Mouse (Mus musculus): ENCODE results near the gene Degs1.

Gene Degs1

DNA sequence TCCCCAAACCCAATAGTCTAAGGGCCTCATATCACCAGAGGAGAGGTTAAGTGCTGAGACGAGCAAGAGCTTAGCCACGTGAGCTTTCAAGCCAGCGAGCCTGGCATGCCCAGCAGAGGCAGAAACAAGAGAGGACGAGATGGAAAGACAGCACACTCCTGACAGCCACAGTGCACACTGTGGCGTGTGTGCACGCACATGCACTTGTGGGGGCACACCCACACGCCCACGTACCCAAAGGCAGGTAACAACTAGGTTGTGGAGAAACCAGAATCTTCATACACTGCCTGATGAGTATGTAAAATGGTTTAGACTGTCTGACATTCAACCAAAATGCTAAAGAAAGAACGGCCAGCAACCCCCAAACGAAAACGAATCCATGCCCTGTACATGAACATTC is 2.0 kb downstream of the Degs1 start:
- DNase-seq (ENCODE audit: low read depth, low spot score) = no peak

- DNase-seq (ENCODE audit: low read depth, low spot score) = no peak
Measured at GRCm38 (mm10) chr1:182280046-182280445, 2.6 kb downstream of the Degs1 start.

DNA sequence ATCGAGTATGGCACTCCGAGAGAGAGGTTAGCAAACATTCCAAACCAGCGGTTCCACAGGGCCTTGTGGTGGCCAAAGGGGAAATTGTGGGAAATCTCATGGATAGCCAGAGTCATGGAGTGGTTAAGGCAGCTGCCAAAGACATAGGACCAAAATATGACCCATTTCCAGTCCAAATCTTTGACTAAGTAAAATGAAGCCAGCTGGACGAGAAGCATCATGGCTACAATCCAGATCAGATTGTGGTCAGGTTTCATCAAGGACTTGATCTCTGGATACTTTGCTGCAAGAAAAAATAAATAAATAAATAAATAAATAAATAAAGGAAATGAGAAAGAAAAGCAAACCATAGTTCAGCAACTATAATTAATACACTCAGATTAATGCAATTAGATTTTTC is 3.2 kb downstream of the Degs1 start:
- no peak for DNase-seq (ENCODE audit: low read depth, low spot score)

- DNase-seq (ENCODE audit: low read depth, low spot score) = no peak
Measured at GRCm38 (mm10) chr1:182275109-182275508, 7.5 kb downstream of the Degs1 start.

DNA sequence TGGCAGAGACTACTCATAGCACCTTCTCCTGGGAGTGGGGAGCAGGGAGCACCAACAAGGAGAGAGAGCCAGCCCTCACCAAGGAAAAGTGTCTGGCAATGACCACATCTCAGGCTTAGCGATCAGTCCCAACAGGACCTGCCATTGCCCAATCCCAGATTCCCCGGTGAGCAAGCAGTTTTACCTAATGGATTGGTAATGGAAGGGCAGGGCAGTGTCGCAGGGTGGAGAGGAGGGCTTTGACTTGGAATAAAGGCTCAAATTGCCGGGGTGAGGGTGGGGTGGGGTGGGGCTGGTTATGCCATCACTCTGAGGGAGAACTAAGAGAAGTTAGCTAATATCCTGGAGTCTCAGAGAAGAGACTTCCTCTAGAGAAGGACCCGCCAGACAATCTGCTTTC is 11.0 kb downstream of the Degs1 start:
- no peak for DNase-seq (ENCODE audit: low read depth, low spot score)

GRCm38 (mm10) chr1:182271130-182271529 is 11.5 kb downstream of the Degs1 start:
- no peak for DNase-seq (ENCODE audit: low read depth, low spot score)

DNA sequence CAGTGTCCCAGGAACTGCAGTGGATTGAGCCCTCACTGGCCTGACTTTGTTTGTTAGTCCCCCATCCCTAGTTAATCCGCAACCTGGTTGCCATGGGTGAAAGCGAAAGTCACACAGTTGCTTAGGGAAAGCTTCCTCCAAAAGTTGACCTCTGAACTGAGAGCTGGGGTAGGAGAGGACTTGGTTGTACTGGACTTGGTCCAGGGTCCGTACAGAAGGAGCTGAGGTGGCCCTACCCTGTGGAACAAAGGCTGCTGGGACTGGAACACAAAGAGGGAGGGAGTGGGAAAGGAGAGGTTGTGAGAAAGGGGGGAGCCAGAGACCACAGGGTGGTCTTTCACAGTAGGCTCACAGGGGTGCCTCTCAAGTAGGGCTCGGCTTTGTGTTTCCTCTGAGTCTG is 14.3 kb downstream of the Degs1 start:
- DNase-seq (ENCODE audit: low read depth, low spot score) = no peak

DNA sequence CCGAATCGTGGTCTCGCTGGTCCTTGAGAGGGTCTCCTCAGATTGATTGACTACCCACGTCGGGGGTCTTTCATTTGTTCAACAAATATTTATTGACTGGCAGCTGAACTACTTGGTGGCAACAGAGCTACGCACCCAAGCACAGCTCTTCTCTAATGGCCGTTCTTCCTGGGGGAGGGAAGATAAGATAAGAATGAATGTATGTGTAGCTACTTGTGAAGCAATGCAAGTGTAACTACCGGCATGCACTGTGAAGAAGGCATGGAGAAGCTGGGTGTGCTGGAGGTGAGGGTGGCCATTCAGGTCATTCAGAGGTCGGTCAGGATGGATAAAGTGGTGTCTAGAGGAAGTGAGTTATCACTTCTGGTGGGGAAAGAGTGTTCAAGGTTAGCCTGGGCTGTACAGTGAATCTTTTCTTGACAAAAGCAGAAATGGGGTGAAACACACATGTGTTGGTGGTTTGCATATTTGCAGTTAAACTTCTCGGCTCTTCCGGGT is 16.5 kb downstream of the Degs1 start:
- DNase-seq (ENCODE audit: low read depth, low spot score) = no peak

GRCm38 (mm10) chr1:182256041-182256680 is 26.4 kb downstream of the Degs1 start:
- DNase-seq (ENCODE audit: low read depth, low spot score) = no peak

DNA sequence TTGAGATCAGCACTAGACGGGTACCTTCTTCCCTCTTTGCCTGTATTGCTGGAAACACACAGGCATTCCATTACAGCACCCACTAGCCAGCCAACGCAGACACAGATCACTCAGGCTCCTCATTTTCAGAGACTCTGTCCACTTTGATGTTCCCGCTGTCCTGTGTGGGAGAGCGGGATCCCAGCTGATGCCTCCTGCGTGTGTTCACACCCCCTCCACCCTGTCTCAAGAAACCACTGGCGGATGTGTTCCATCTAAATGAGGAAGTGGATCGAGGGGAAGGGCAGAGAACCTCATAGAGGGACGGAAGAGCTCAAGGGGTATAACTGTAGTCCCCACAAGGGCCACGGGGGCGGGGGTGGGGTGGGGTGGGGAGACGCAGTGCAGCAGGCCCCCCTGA is 27.6 kb downstream of the Degs1 start:
- no peak for DNase-seq (ENCODE audit: low read depth, low spot score)

DNA sequence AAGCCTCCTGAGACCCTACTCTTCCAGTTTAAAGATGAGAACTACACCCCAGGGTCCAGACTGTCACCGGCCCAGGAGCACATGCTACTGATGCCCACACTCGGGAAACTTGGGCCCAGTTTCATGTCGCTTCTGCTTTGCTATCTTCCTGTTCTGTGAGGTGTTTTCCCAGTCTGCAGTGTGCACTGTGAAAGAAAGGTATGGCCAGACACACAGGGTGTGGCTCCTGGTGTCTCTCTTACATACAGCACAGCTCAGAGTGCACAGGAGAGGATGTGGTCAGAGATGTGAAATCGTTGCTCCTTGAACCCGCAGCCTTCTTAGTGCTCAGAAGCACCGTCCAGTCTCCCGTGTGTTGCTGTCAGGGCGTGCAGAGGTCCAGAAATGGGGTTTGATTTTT is 28.0 kb downstream of the Degs1 start:
- DNase-seq (ENCODE audit: low read depth, low spot score) = no peak

- DNase-seq (ENCODE audit: low read depth, low spot score) = no peak
Measured at GRCm38 (mm10) chr1:182253756-182254534, 28.7 kb downstream of the Degs1 start.

- no peak for DNase-seq (ENCODE audit: low read depth, low spot score)
Measured at GRCm38 (mm10) chr1:182252534-182253171, 30.0 kb downstream of the Degs1 start.

- no peak for DNase-seq (ENCODE audit: low read depth, low spot score)
Measured at GRCm38 (mm10) chr1:182250734-182251133, 31.9 kb downstream of the Degs1 start.

- no peak for DNase-seq (ENCODE audit: low read depth, low spot score)
Measured at GRCm38 (mm10) chr1:182249298-182249697, 33.3 kb downstream of the Degs1 start.

DNA sequence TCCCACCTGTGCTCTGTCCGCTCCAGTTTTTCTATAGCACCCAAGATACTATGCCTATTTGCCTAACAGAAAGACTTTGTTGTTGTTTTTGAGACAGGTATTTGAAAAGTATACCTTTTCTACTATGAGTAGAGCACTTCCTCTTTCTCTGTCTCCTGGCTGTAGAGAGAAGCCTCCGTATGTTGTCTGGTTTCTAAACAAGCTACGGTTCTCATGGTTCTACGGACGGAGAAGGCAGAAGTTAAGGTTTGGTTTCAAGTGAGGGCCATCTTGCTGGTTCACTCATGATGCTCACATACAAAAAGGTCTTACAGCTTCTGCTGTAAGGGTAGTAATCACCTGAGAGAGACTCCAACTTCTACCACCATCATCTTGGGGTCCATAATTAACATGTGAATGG is 37.6 kb downstream of the Degs1 start:
- DNase-seq (ENCODE audit: low read depth, low spot score) = no peak

GRCm38 (mm10) chr1:182238056-182238703 is 44.4 kb downstream of the Degs1 start:
- no peak for DNase-seq (ENCODE audit: low read depth, low spot score)

DNA sequence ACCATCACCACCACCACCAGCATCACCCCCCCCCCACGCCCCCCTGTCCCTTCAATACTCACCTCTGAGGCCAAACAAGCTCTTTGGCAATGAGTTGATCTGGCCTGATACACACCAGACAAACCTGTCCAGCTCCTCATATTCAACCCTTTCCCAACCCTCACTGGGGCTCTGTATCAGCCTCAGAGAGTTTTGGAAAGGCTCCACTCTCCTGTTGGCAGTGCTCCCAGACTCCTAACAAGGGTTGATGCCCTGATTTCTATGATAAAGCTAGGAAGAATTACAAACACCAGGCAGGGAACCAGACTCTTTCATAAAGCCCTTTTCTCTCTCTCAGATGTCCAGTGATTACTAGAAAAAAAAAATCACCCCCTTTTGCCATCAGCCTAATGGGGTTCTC is 45.2 kb downstream of the Degs1 start:
- no peak for DNase-seq (ENCODE audit: low read depth, low spot score)

DNA sequence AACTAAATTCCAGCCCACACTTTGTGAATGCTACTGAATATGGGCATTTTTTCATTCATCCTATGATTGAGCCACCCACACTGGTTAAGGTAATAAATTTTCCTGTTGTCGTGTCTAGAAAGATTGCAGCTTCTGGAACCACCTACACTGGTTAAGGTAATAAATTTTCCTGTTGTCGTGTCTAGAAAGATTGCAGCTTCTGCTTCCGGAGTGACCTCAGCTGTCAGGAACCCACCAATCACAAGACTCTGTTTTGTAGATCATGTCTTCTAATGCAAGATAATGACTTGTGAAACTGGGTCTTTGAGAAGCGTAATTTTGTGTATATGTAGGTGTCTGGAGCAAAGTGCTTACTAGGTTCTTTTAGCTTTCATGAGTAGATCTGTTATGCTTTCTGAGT is 47.4 kb downstream of the Degs1 start:
- no peak for DNase-seq (ENCODE audit: low read depth, low spot score)

DNA sequence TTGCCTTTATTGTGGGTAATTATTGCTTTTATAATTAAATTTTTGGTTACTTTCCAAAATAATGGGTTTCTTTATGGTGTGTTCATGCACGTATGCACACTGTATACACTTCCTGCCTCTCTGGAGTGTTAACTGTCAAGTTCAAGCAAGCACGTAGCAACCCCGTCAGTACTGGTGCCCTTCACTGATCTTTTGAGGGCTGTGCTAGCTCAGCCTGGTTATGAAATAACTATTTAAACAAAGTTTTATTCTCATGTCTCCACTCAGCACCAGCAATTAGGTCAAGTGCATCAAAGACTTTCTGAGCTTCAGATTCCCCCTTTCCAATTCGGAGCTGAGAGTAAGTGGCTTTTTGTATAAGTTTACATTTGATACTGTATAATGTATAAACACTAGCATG is 53.2 kb downstream of the Degs1 start:
- no peak for DNase-seq (ENCODE audit: low read depth, low spot score)

DNA sequence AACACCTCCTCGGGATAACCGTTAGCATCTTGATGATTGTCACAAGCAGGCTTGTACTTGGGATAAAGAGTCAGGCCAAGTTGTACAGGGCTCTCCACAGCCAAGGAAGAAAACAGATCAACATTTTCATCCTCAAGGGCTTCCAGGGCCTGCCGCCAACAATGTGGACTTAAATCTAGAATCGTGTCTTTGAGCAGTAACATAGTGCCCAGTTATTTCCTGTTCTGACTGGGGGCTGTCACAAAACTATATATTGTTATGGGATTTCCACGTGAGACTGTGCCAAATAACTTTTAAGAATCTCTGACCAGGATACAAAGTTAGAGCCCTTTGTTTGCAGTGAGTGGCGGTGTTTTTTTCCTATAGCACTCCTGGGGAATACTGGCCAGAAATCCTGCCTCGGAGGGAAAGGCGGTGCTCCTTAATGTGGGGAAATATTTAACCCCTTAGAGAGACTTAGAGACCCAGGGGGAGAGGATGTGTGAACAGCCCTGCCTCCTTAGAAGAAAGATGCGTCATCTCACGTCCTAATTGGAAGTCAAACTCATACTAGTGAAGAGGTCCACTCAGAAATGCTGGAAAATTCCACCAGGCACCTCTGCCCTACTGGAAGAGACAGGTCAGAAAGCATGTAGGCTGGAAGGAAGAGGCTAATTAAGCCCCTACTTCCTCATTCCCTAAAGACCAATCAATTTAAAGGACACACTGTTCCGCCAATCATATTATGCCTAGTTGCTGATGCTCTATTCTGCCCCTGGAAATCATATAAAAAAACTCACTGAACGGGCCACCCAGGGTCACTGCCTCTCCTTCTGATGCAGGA is 55.3 kb downstream of the Degs1 start:
- DNase-seq (ENCODE audit: low read depth, low spot score) = no peak
